Mouse (Mus musculus) liver, postnatal 0 days (tissue): ENCODE measurements around the gene Bdnf.

Experiments used
- CTCF ChIP-seq: sonication (generic); IDR thresholded peaks from 2 replicates; pipeline ENCODE4 v1.5.1; 2016; ENCODE audit warnings: antibody characterized with exemption, low read depth
- EP300 ChIP-seq: IDR thresholded peaks from 2 replicates; pipeline ENCODE4 v1.6.1; 2016; ENCODE audit warnings: antibody characterized with exemption, low read depth, mild to moderate bottlenecking

DNA sequence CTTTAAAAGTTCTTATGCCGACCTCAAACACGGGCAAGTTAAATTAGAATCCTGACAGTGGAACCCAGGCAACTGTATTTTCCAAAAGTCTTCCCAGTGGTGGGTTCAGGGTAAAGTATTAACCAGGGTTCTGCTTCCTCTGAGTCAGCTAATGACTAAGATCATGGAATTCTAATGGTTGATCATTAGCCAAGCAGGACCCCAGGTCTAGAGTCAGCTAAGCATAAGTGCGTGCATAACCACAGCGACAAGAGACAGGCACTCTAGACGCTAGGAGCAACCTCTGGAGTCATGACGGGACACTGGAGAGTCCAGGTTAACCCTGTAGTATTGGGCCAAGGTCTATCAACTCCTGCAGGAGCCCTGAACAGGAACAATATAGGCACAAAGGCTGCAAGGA, 60.2 kb downstream of the Bdnf start:
- TF ChIP-seq CTCF (no peak), EP300 (no peak)
